Mouse (Mus musculus) heart, embryonic 16.5 days (tissue): ENCODE results near the gene Hbp1. TPM values are rescaled to one million over a fixed set of nuclear protein-coding genes. Genes with fewer than 3 reads are reported as not detected.

Source experiments
- ATAC-seq: fragments of 200-750 bp; cut with Nextera tagmentation; replicated peaks from 2 replicates; pipeline ENCODE4 v1.8.0; 2017; ENCODE audit warnings: moderate number of reproducible peaks; ENCODE audit not compliant: insufficient read depth, low FRiP score; ENCODE audit errors: extremely low read depth
- H3K27ac ChIP-seq: fragments of 300-500 bp; sonication (generic); 2 replicates; pipeline ENCODE4 v1.5.1; 2014; ENCODE audit warnings: mild to moderate bottlenecking, low read length, control low read depth, moderate library complexity
- H3K27me3 ChIP-seq: fragments of 300-500 bp; sonication (generic); 2 replicates; pipeline ENCODE4 v1.6.1; 2014; ENCODE audit warnings: low read length, mixed read lengths; ENCODE audit not compliant: control insufficient read depth, insufficient read depth
- H3K36me3 ChIP-seq: fragments of 300-500 bp; sonication (generic); 2 replicates; pipeline ENCODE4 v1.6.1; 2014; ENCODE audit not compliant: control insufficient read depth, insufficient read depth
- H3K4me1 ChIP-seq: fragments of 300-500 bp; sonication (generic); 2 replicates; pipeline ENCODE4 v1.6.1; 2014; ENCODE audit warnings: low read length, mixed read lengths; ENCODE audit not compliant: control insufficient read depth, insufficient read depth
- H3K4me2 ChIP-seq: fragments of 300-500 bp; sonication (generic); 2 replicates; pipeline ENCODE4 v1.6.1; 2014; ENCODE audit warnings: low read depth, mild to moderate bottlenecking, control low read depth, low read length
- H3K4me3 ChIP-seq: fragments of 300-500 bp; sonication (generic); 2 replicates; pipeline ENCODE4 v1.5.1; 2014; ENCODE audit warnings: mild to moderate bottlenecking, control low read depth, low read length
- H3K9ac ChIP-seq: fragments of 300-500 bp; sonication (generic); 2 replicates; pipeline ENCODE4 v1.6.1; 2014; ENCODE audit warnings: low read length, control low read depth
- H3K9me3 ChIP-seq: fragments of 300-500 bp; sonication (generic); replicated peaks from 2 replicates; pipeline ENCODE4 v1.6.1; 2016; ENCODE audit warnings: low read length; ENCODE audit not compliant: control insufficient read depth
- WGBS: fragments of 180-500 bp; shearing (Covaris S2); extraction: QIAGEN DNeasy Blood & Tissue Kit; methylation state at CpG from one replicate; pipeline ENCODE4 v1.1.7; 2014; 5-methylcytosine and 5-hydroxymethylcytosine counted together
- polyA plus RNA-seq: library from polyadenylated mRNA; unstranded; fragments of >200 nt; fragmentation: Nextera tagmentation; extraction: Ambion mirVana; gene quantifications from 2 replicates; pipeline ENCODE4 v1.2.1, GENCODE M21; 2015

Hbp1 gene
- polyA plus RNA-seq, 1 experiment from 2014 or later, result 107 TPM

- Histone ChIP-seq H3K4me1 (peaks cover 11% of the 10 kb centered on the region), H3K9ac (no peak overlapping the region), H3K4me3 (no peak overlapping the region), H3K9me3 (no peaks in the 10 kb centered on the region), H3K27me3 (no peaks in the 10 kb centered on the region), H3K27ac (no peak overlapping the region), H3K4me2 (no peak overlapping the region), H3K36me3 (peaks cover 24% of the 10 kb centered on the region)
- no peak for ATAC-seq
- 85% methylated on average over 2 of the region's 2 CpGs for WGBS
These were observed 5.9 kb downstream of the Hbp1 start for GRCm38 (mm10) chr12:31944405-31944804.

DNA sequence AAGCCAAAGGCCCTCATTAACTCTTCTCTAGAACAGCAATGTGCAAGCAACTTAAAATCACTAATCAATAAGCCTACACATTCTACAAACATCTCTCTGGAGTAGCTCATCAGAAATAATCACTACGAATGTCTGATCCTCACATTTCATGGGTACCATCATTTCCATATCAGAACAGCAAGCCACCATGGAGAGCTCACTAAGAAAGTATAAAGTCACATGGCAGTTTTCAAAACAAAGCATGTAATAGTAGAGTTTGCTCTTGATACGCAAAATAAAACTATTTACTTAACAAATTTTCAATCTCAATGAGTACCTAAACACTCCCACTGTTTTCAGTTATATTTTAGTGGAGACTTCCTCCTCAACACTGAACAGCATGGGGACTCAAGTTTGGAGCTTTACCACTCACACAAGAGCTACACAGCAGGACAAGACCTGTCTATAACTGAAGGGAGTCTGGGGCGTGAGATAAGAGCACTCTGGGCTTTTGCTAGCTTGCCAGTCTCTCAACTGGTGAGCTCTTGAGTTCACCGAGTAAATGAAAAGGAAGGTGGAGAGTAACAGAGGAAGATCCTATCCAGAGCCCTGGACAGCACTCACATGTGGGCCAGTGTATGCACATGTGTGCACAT is 7.2 kb downstream of the Hbp1 start:
- no peak overlapping the region for H3K9ac ChIP-seq
- H3K4me2 ChIP-seq, result no peak overlapping the region
- 71% methylated on average over 4 of the region's 4 CpGs for WGBS
- no peak overlapping the region for H3K27ac ChIP-seq
- H3K4me1 ChIP-seq, result peaks cover 8% of the 10 kb centered on the region
- H3K4me3 ChIP-seq, result no peak overlapping the region
- H3K27me3 ChIP-seq, result no peaks in the 10 kb centered on the region
- H3K36me3 ChIP-seq, result peaks cover 35% of the 10 kb centered on the region
- H3K9me3 ChIP-seq, result no peaks in the 10 kb centered on the region
- ATAC-seq, result no peak

GRCm38 (mm10) chr12:31939026-31939425 is 11.3 kb downstream of the Hbp1 start:
- no peak overlapping the region for H3K27ac ChIP-seq
- no peak overlapping the region for H3K4me3 ChIP-seq
- H3K27me3 ChIP-seq, result no peaks in the 10 kb centered on the region
- ATAC-seq, result no peak
- H3K9me3 ChIP-seq, result no peaks in the 10 kb centered on the region
- H3K36me3 ChIP-seq, result peaks cover 53% of the 10 kb centered on the region
- H3K4me2 ChIP-seq, result no peak overlapping the region
- H3K9ac ChIP-seq, result no peak overlapping the region
- H3K4me1 ChIP-seq, result peaks cover 4% of the 10 kb centered on the region; the same call in 1 of the 2 replicates

DNA sequence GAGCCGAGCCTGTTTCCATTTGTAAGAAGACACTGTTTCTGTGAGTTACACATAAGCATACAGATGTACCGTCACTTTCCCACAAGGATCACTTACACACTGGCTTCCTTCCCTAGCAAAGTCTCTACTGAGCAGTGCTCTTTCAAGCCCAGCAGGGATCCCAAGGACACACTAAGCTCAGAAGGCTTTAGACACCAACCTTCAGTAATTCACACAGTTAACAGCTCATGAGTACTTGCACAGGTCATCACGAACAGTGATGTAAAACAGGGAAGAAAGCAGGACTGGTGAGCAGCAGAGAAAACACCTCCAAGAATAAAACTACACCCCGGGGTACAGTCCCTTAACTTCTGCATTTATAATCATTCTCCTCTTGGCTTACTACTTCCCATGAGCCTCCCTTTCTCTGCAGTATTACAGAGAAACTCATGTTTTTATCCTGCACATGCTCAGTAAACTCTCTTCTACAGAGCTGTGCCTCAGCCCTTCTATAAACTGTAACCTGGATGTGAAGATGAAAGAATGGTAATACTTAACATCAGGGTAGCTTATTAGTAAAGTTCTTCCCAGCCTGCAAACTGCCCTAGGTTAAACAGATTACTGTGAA is 11.8 kb downstream of the Hbp1 start:
- Histone ChIP-seq H3K4me1 (no peaks in the 10 kb centered on the region), H3K4me2 (no peak overlapping the region), H3K4me3 (no peak overlapping the region), H3K9me3 (no peaks in the 10 kb centered on the region), H3K9ac (no peak overlapping the region), H3K36me3 (peaks cover 55% of the 10 kb centered on the region), H3K27ac (no peak overlapping the region), H3K27me3 (no peaks in the 10 kb centered on the region)
- no peak for ATAC-seq
- WGBS, result 94% methylated on average over 4 of the region's 4 CpGs

- Histone ChIP-seq H3K4me1 (no peaks in the 10 kb centered on the region), H3K4me3 (no peak overlapping the region), H3K27ac (no peak overlapping the region), H3K9ac (no peak overlapping the region), H3K4me2 (no peak overlapping the region), H3K9me3 (no peaks in the 10 kb centered on the region), H3K36me3 (peaks cover 52% of the 10 kb centered on the region), H3K27me3 (no peaks in the 10 kb centered on the region)
- no peak for ATAC-seq
- WGBS, result 83% methylated on average over 3 of the region's 3 CpGs
These were observed 12.7 kb downstream of the Hbp1 start for GRCm38 (mm10) chr12:31937613-31938012.

DNA sequence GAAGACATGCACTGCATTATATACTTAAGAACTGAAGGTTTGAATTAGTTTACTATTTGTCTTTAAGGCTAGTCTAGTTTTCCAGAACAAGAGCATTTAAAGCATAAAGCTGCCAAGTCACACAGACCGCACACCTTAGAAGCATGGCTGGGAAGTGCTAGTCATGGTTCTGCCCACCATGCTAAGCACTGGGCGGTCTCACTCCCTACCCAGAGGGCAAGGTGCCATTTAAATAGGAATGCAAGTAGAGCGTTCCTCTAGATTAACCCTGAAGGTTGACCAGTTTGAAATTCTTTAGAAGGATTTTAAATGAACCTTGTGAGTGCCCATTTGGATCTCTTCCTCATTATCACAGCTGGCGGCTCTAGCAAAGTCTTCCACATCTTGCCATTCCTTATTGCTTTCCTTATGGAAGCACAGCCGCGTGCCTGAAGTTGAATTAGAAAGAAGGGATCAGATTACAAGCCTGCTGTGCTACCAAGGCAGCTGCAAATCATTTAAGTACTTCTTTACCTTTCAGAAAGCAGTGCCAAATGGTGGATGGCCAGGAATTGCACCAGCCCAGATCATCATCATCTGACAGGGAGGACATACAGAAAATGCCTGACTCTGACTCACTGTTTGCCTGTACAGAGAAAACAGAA is 13.6 kb downstream of the Hbp1 start:
- Histone ChIP-seq H3K27ac (no peak overlapping the region), H3K9ac (no peak overlapping the region), H3K4me2 (no peak overlapping the region), H3K36me3 (peaks cover 56% of the 10 kb centered on the region), H3K27me3 (no peaks in the 10 kb centered on the region), H3K9me3 (no peaks in the 10 kb centered on the region), H3K4me3 (no peak overlapping the region), H3K4me1 (no peaks in the 10 kb centered on the region)
- 57% methylated on average over 6 of the region's 6 CpGs for WGBS
- no peak for ATAC-seq

DNA sequence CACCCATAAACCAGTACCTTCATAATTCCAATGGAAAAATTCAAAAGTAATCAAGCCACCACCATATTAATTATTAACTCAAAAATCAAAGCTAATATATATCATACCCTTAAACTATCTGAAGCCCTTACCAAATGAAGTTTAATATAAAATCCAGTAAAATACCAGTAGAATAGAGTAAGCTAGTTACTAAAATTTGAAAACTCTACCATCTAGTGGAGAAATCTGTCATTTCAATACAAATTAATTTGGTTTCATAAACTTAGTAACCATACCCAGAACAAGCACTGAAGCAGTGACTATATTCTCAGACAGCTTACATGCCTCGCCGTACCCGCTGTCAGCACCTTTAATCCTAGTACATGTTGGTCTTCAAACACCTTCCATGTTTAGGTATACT is 18.5 kb downstream of the Hbp1 start:
- Histone ChIP-seq H3K27me3 (no peaks in the 10 kb centered on the region), H3K9me3 (no peaks in the 10 kb centered on the region), H3K4me1 (no peaks in the 10 kb centered on the region), H3K4me2 (no peak overlapping the region), H3K4me3 (no peak overlapping the region), H3K9ac (no peak overlapping the region), H3K27ac (no peak overlapping the region), H3K36me3 (peaks cover 51% of the 10 kb centered on the region)
- 97% methylated on average over 3 of the region's 3 CpGs for WGBS
- ATAC-seq, result no peak

DNA sequence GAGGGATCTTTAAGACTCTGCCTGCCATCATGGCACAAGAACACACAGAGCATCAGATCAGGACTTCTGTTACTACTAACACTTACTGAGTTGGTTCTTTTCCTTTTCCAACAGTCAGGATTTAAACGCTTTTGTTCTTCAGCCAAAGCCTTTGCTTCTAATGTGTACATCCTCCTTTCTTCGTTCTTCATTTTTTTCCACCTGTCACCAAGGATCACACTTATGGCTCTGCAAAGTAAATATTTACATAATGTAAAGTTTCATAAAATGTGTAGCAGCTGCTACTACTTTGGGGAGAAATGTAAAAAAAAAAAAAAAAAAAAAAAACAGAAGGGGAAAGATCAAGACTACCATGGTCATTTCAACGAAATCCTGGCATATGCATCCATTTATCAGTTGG is 21.8 kb downstream of the Hbp1 start:
- Histone ChIP-seq H3K9me3 (no peaks in the 10 kb centered on the region), H3K27me3 (no peaks in the 10 kb centered on the region), H3K4me3 (no peak overlapping the region), H3K4me1 (no peaks in the 10 kb centered on the region), H3K27ac (no peak overlapping the region), H3K36me3 (peaks cover 51% of the 10 kb centered on the region), H3K9ac (no peak overlapping the region), H3K4me2 (no peak overlapping the region)
- ATAC-seq, result no peak
- 79% methylated on average over 3 of the region's 3 CpGs for WGBS

- Histone ChIP-seq H3K4me2 (no peak overlapping the region), H3K9me3 (no peaks in the 10 kb centered on the region), H3K27ac (no peak overlapping the region), H3K4me3 (no peak overlapping the region), H3K27me3 (no peaks in the 10 kb centered on the region), H3K9ac (no peak overlapping the region), H3K36me3 (peaks cover 38% of the 10 kb centered on the region), H3K4me1 (no peaks in the 10 kb centered on the region)
- WGBS, result 51% methylated on average over 4 of the region's 4 CpGs
- peak; percentile 77 for ATAC-seq
These were observed 23.7 kb downstream of the Hbp1 start for GRCm38 (mm10) chr12:31926661-31927061.
